Mouse (Mus musculus) lung, embryonic 14.5 days (tissue): ENCODE data around the gene Btbd35f1. TPM values are rescaled to one million over a fixed set of nuclear protein-coding genes. Genes with fewer than 3 reads are reported as not detected.
"Not testable (repeated sequence)": the region's sequence is repeated elsewhere in the genome, so short reads cannot be mapped to it uniquely, and the experiment has no call there.

Experiments used
- ATAC-seq: fragments of 200-750 bp; cut with Nextera tagmentation; 2 replicates; pipeline ENCODE4 v1.8.0; 2017; ENCODE audit warnings: mild to moderate bottlenecking, moderate TSS enrichment, moderate library complexity; ENCODE audit not compliant: insufficient read depth
- DNase-seq: peaks from one replicate; pipeline ENCODE4 v3.0.0-alpha.2; 2015
- H3K27ac ChIP-seq: fragments of 300-500 bp; sonication (generic); 2 replicates; pipeline ENCODE4 v1.5.1; 2014; ENCODE audit warnings: low read depth, mild to moderate bottlenecking, moderate library complexity
- H3K27me3 ChIP-seq: fragments of 300-500 bp; sonication (generic); 2 replicates; pipeline ENCODE4 v1.6.1; 2014; ENCODE audit warnings: low read length, control low read depth; ENCODE audit not compliant: insufficient read depth
- H3K36me3 ChIP-seq: fragments of 300-500 bp; sonication (generic); 2 replicates; pipeline ENCODE4 v1.6.1; 2014; ENCODE audit warnings: control low read depth; ENCODE audit not compliant: insufficient read depth
- H3K4me1 ChIP-seq: fragments of 300-500 bp; sonication (generic); 2 replicates; pipeline ENCODE4 v1.6.1; 2014; ENCODE audit warnings: antibody characterized with exemption, control low read depth; ENCODE audit not compliant: insufficient read depth
- H3K4me2 ChIP-seq: fragments of 300-500 bp; sonication (generic); 2 replicates; pipeline ENCODE4 v1.6.1; 2014; ENCODE audit warnings: mild to moderate bottlenecking
- H3K4me3 ChIP-seq: fragments of 300-500 bp; sonication (generic); 2 replicates; pipeline ENCODE4 v1.5.1; 2014; ENCODE audit warnings: low read depth, low read length
- H3K9ac ChIP-seq: fragments of 300-500 bp; sonication (generic); 2 replicates; pipeline ENCODE4 v1.6.1; 2014
- H3K9me3 ChIP-seq: fragments of 300-500 bp; sonication (generic); 2 replicates; pipeline ENCODE4 v1.6.1; 2016; ENCODE audit warnings: low read depth, low read length, control low read depth
- WGBS: fragments of 180-500 bp; shearing (Covaris S2); extraction: QIAGEN DNeasy Blood & Tissue Kit; methylation state at CpG from one replicate; pipeline ENCODE4 v1.1.7; 2014; 5-methylcytosine and 5-hydroxymethylcytosine counted together
- polyA plus RNA-seq: library from polyadenylated mRNA; unstranded; fragments of >200 nt; fragmentation: Nextera tagmentation; extraction: Ambion mirVana; gene quantifications from 2 replicates; pipeline ENCODE4 v1.2.1, GENCODE M21; 2014

Gene Btbd35f1
- polyA plus RNA-seq: not detected in 2 replicates

- no CpG with 5 or more reads among the region's 3 CpGs for WGBS
- not testable (repeated sequence) for ATAC-seq, H3K36me3 ChIP-seq, H3K4me1 ChIP-seq, H3K27ac ChIP-seq, H3K9ac ChIP-seq, H3K4me2 ChIP-seq, H3K9me3 ChIP-seq, H3K4me3 ChIP-seq, H3K27me3 ChIP-seq, DNase-seq
Observed at GRCm38 (mm10) chrX:32559755-32560154, at the start of gene Btbd35f1. Gene Btbd35f1 (plus strand): TSS chrX:32560055.

- 88% methylated on average over 1 of the region's 1 CpGs for WGBS
- not testable (repeated sequence) for ATAC-seq, H3K9me3 ChIP-seq, H3K4me1 ChIP-seq, H3K9ac ChIP-seq, H3K27me3 ChIP-seq, DNase-seq, H3K4me2 ChIP-seq, H3K36me3 ChIP-seq, H3K27ac ChIP-seq, H3K4me3 ChIP-seq
Observed at GRCm38 (mm10) chrX:32590878-32591542, 31.2 kb downstream of the Btbd35f1 start.

GRCm38 (mm10) chrX:32601008-32601407 lies 41.2 kb downstream of the Btbd35f1 start:
- H3K27me3 ChIP-seq, H3K4me2 ChIP-seq, H3K9me3 ChIP-seq, H3K27ac ChIP-seq, H3K9ac ChIP-seq, ATAC-seq, DNase-seq, H3K4me1 ChIP-seq, H3K4me3 ChIP-seq, H3K36me3 ChIP-seq: not testable (repeated sequence)
- 88% methylated on average over 1 of the region's 2 CpGs for WGBS

GRCm38 (mm10) chrX:32601425-32601824 lies 41.6 kb downstream of the Btbd35f1 start:
- not testable (repeated sequence) for DNase-seq, H3K27me3 ChIP-seq, H3K9ac ChIP-seq, H3K4me2 ChIP-seq, ATAC-seq, H3K36me3 ChIP-seq, H3K9me3 ChIP-seq, H3K4me1 ChIP-seq, H3K27ac ChIP-seq, H3K4me3 ChIP-seq
- 70% methylated on average over 3 of the region's 3 CpGs for WGBS

Other genes with a start within 250 kb of the Btbd35f1 start
- not detected in 2 replicates for gene Gm5926, start 90.7 kb downstream of the Btbd35f1 start, polyA plus RNA-seq
- not detected in 2 replicates for gene Btbd35f21, start 166.1 kb downstream of the Btbd35f1 start, polyA plus RNA-seq